Comparison of ENCODE assay signal across 8 mouse cellular contexts in genomic region chr13:23524654-23525053, GRCm38 (mm10). TPM values are rescaled to one million over a fixed set of nuclear protein-coding genes. Genes with fewer than 3 reads are reported as not detected.
DNase-seq lines count a peak whose midpoint lies in the region; ATAC-seq and TF ChIP-seq lines count a peak whose summit lies in the region.

No protein-coding gene starts in this region.

- H3ac ChIP-seq in C2C12 (ENCODE audit: control insufficient read depth, insufficient read length, low read depth) = no peak overlapping the region
- no peak overlapping the region for H3ac ChIP-seq in myocyte (ENCODE audit: control insufficient read depth, insufficient read length)

- H3K27me3 ChIP-seq in C2C12 (ENCODE audit: control insufficient read depth, insufficient read depth, insufficient read length) = no peaks in the 10 kb centered on the region
- no peaks in the 10 kb centered on the region for H3K27me3 ChIP-seq in kidney, embryonic 14.5 days (ENCODE audit: control insufficient read depth, insufficient read depth, low read length)
- H3K27me3 ChIP-seq in liver, embryonic 12.5 days (replicated peaks) = no peaks in the 10 kb centered on the region
- no peaks in the 10 kb centered on the region for H3K27me3 ChIP-seq in myocyte (ENCODE audit: control insufficient read depth, insufficient read depth, insufficient read length)

- no peaks in the 10 kb centered on the region for H3K9me3 ChIP-seq in kidney, embryonic 14.5 days (ENCODE audit: control insufficient read depth, low read length)
- H3K9me3 ChIP-seq in liver, embryonic 12.5 days (replicated peaks) = no peaks in the 10 kb centered on the region

- no peak for TF ChIP-seq POLR2A in myocyte (IDR thresholded peaks at IDR 0.05; ENCODE audit: insufficient read length, low read depth)

- H3K4me3 ChIP-seq in C2C12 (ENCODE audit: insufficient read depth, poor library complexity, severe bottlenecking) (no peak overlapping the region), myocyte (no peak overlapping the region)
- H3K4me3 ChIP-seq in kidney, embryonic 14.5 days (ENCODE audit: low read length) = no peak overlapping the region; the same call in 1 of the 2 replicates
- no peak overlapping the region for H3K4me3 ChIP-seq in liver, embryonic 12.5 days

- H3K27ac ChIP-seq in kidney, embryonic 14.5 days (ENCODE audit: low read depth, low read length) = no peak overlapping the region
- 0 out of 2 replicates have a peak overlapping the region, but pooled peaks have one; percentile 6 for H3K27ac ChIP-seq in liver, embryonic 12.5 days

- WGBS in kidney, embryonic 14.5 days = 10% methylated on average over 5 of the region's 5 CpGs
- 7% methylated on average over 5 of the region's 5 CpGs for WGBS in liver, embryonic 12.5 days (ENCODE audit: insufficient replicate concordance)

- H3K4me2 ChIP-seq in kidney, embryonic 14.5 days (replicated peaks; ENCODE audit: low read depth, low read length) = no peak overlapping the region
- H3K4me2 ChIP-seq in liver, embryonic 12.5 days = peak overlapping the region; percentile 73
- H3K4me2 ChIP-seq in myocyte (ENCODE audit: low read depth) = peak overlapping the region; percentile 49

- peak; percentile 45 for ATAC-seq in kidney, embryonic 14.5 days (ENCODE audit: low FRiP score, low TSS enrichment)
- ATAC-seq in liver, embryonic 12.5 days = peak; percentile 30; the same call in 1 of the 2 replicates

- no peak overlapping the region for H3K9ac ChIP-seq in kidney, embryonic 14.5 days (ENCODE audit: low read depth, low read length)
- no peak overlapping the region for H3K9ac ChIP-seq in liver, embryonic 12.5 days

- H3K79me2 ChIP-seq in C2C12 (ENCODE audit: control insufficient read depth, insufficient read depth) = no peaks in the 10 kb centered on the region
- no peaks in the 10 kb centered on the region for H3K79me2 ChIP-seq in myocyte (ENCODE audit: control insufficient read depth, insufficient read depth)

- TF ChIP-seq CTCF in C2C12 (IDR thresholded peaks at IDR 0.05; ENCODE audit: control insufficient read depth, insufficient read depth, insufficient read length) = peak; percentile 53

- peaks cover 6% of the 10 kb centered on the region; the same call in 1 of the 2 replicates for H3K4me1 ChIP-seq in kidney, embryonic 14.5 days (ENCODE audit: control insufficient read depth, insufficient read depth, low read length)
- peaks cover 63% of the 10 kb centered on the region for H3K4me1 ChIP-seq in liver, embryonic 12.5 days

- peak; percentile 81 to 83 for DNase-seq in adrenal gland, adult 18-20 months (ENCODE audit: low spot score in 2 of 2)
- peak; percentile 85 for DNase-seq in embryo, embryonic 11 days
- DNase-seq in heart, adult 18-20 months = peak; percentile 74 to 84
- peak; percentile 88 for DNase-seq in testis, postnatal 10 days (ENCODE audit: low spot score)

- H3K79me3 ChIP-seq in C2C12 (ENCODE audit: low read depth) = no peaks in the 10 kb centered on the region

- H3K36me3 ChIP-seq in C2C12 (ENCODE audit: control insufficient read depth, insufficient read depth) (no peaks in the 10 kb centered on the region), myocyte (ENCODE audit: control insufficient read depth, insufficient read depth) (no peaks in the 10 kb centered on the region)
- no peaks in the 10 kb centered on the region for H3K36me3 ChIP-seq in kidney, embryonic 14.5 days (ENCODE audit: control insufficient read depth, insufficient read depth, low read length)
- no peaks in the 10 kb centered on the region for H3K36me3 ChIP-seq in liver, embryonic 12.5 days

TF ChIP-seq in C2C12, 6 proteins besides CTCF, POLR2A, EP300 and RAD21:
- no peak for TF ChIP-seq CEBPB (IDR thresholded peaks at IDR 0.05; ENCODE audit: low read depth)
- TF ChIP-seq USF1 (IDR thresholded peaks at IDR 0.05; ENCODE audit: low read depth) = no peak
- TF ChIP-seq MAX (IDR thresholded peaks at IDR 0.05) = no peak
- TF ChIP-seq FOSL1 (IDR thresholded peaks at IDR 0.05; ENCODE audit: insufficient read depth, low read length, poor library complexity, severe bottlenecking) = no peak
- no peak for TF ChIP-seq MYOG (IDR thresholded peaks at IDR 0.05; ENCODE audit: control insufficient read depth, extremely low read depth, insufficient read length)
- no peak for TF ChIP-seq MYOD1 (IDR thresholded peaks at IDR 0.05; ENCODE audit: control insufficient read depth, insufficient read length, low read depth)

TF ChIP-seq in myocyte, 11 proteins besides CTCF, POLR2A, EP300 and RAD21:
- TF ChIP-seq TCF12 (IDR thresholded peaks at IDR 0.05; ENCODE audit: insufficient read depth, poor library complexity, severe bottlenecking) (no peak), CEBPB (IDR thresholded peaks at IDR 0.05; ENCODE audit: insufficient read depth, poor library complexity, severe bottlenecking) (no peak), TCF3 (IDR thresholded peaks at IDR 0.05; ENCODE audit: insufficient read length, low read depth) (no peak), MYOG (IDR thresholded peaks at IDR 0.05; ENCODE audit: control insufficient read depth in 1 of 3, insufficient read depth in 1 of 3, insufficient read length in 2 of 3, low read depth in 2 of 3) (no peak), USF1 (IDR thresholded peaks at IDR 0.05; ENCODE audit: low read depth) (no peak), REST (IDR thresholded peaks at IDR 0.05; ENCODE audit: insufficient read depth, insufficient read length) (no peak), E2F4 (IDR thresholded peaks at IDR 0.05; ENCODE audit: insufficient read depth) (no peak)
TF ChIP-seq in myocyte: peak in this region for 0.

RNA-seq across cellular contexts. Expression of gene Hist1h4h, which starts 6.2 kb away (rescaled TPM):
- 6.9 TPM for polyA plus RNA-seq in C2C12 (2012; fragmentation: generic; extraction: Trizol)
- total RNA-seq in adrenal gland, adult 18-20 months (2021) = 100 to 1,000 TPM; 400 to 445 TPM
- total RNA-seq in heart, adult 18-20 months (2021) = 100 to 1,000 TPM; 225 to 244 TPM
- 6.1 and 9.9 TPM in 2 replicates for polyA plus RNA-seq in kidney, embryonic 14.5 days (2014; fragmentation: Nextera tagmentation; extraction: Ambion mirVana)
- polyA plus RNA-seq in liver, embryonic 12.5 days (2016; fragmentation: Nextera tagmentation; extraction: Ambion mirVana) = 4.4 and 4.7 TPM in 2 replicates
- 21.5 TPM for polyA plus RNA-seq in myocyte (2012; fragmentation: generic; extraction: Trizol)

RNA-seq across cellular contexts. Expression of gene Hist1h2af, which starts 9.1 kb away (rescaled TPM):
- 98.1 TPM for polyA plus RNA-seq in C2C12 (2012; fragmentation: generic; extraction: Trizol)
- 10 to 100 TPM in 1 of 2 experiments, 1 to 10 TPM in 1; 8.5 to 12.6 TPM for total RNA-seq in adrenal gland, adult 18-20 months (2021)
- 10 to 100 TPM in 1 of 2 experiments, 1 to 10 TPM in 1; 6.3 to 16.6 TPM for total RNA-seq in heart, adult 18-20 months (2021)
- 13.8 and 28.7 TPM in 2 replicates for polyA plus RNA-seq in kidney, embryonic 14.5 days (2014; fragmentation: Nextera tagmentation; extraction: Ambion mirVana)
- 7.8 and 13.9 TPM in 2 replicates for polyA plus RNA-seq in liver, embryonic 12.5 days (2016; fragmentation: Nextera tagmentation; extraction: Ambion mirVana)
- 24.4 TPM for polyA plus RNA-seq in myocyte (2012; fragmentation: generic; extraction: Trizol)

RNA-seq across cellular contexts. Expression of gene Hist1h3g, which starts 10.6 kb away (rescaled TPM):
- 5.5 TPM for polyA plus RNA-seq in C2C12 (2012; fragmentation: generic; extraction: Trizol)
- total RNA-seq in adrenal gland, adult 18-20 months (2021) = 1 to 10 TPM; 3.8 to 4.7 TPM
- 1 to 10 TPM; 3.1 TPM for total RNA-seq in heart, adult 18-20 months (2021)
- polyA plus RNA-seq in kidney, embryonic 14.5 days (2014; fragmentation: Nextera tagmentation; extraction: Ambion mirVana) = 8.2 and 12.5 TPM in 2 replicates
- polyA plus RNA-seq in liver, embryonic 12.5 days (2016; fragmentation: Nextera tagmentation; extraction: Ambion mirVana) = 12.9 and 16.3 TPM in 2 replicates
- 3.3 TPM for polyA plus RNA-seq in myocyte (2012; fragmentation: generic; extraction: Trizol)

RNA-seq across cellular contexts. Expression of gene Hist1h2bh, which starts 18.5 kb away (rescaled TPM):
- polyA plus RNA-seq in C2C12 (2012; fragmentation: generic; extraction: Trizol) (1.2 TPM), myocyte (2012; fragmentation: generic; extraction: Trizol) (1.1 TPM)
- total RNA-seq in adrenal gland, adult 18-20 months (2021) = 1 to 10 TPM; 1.8 to 2.2 TPM
- 1 to 10 TPM; 1.1 to 1.5 TPM for total RNA-seq in heart, adult 18-20 months (2021)
- polyA plus RNA-seq in kidney, embryonic 14.5 days (2014; fragmentation: Nextera tagmentation; extraction: Ambion mirVana) = 1.4 and 2.9 TPM in 2 replicates
- polyA plus RNA-seq in liver, embryonic 12.5 days (2016; fragmentation: Nextera tagmentation; extraction: Ambion mirVana) = 1.4 and 1.5 TPM in 2 replicates

RNA-seq across cellular contexts. Expression of gene Hist1h3f, which starts 19.2 kb away (rescaled TPM):
- 1.2 TPM for polyA plus RNA-seq in C2C12 (2012; fragmentation: generic; extraction: Trizol)
- total RNA-seq in adrenal gland, adult 18-20 months (2021) = 10 to 100 TPM; 12.6 to 12.7 TPM
- 1 to 10 TPM; 4.9 to 6.3 TPM for total RNA-seq in heart, adult 18-20 months (2021)
- polyA plus RNA-seq in kidney, embryonic 14.5 days (2014; fragmentation: Nextera tagmentation; extraction: Ambion mirVana) = 1.2 and 2.0 TPM in 2 replicates
- 1.3 and 1.6 TPM in 2 replicates for polyA plus RNA-seq in liver, embryonic 12.5 days (2016; fragmentation: Nextera tagmentation; extraction: Ambion mirVana)
- 0.91 TPM for polyA plus RNA-seq in myocyte (2012; fragmentation: generic; extraction: Trizol)
